Mouse (Mus musculus) MEL-GATA-1-ER (cell line): ENCODE results near the gene Pcca.

Experiments
- DNase-seq: peaks from one replicate; pipeline ENCODE4 v3.0.0-alpha.2; 2012; ENCODE audit warnings: low read depth; ENCODE audit errors: extremely low read depth

Pcca gene

DNA sequence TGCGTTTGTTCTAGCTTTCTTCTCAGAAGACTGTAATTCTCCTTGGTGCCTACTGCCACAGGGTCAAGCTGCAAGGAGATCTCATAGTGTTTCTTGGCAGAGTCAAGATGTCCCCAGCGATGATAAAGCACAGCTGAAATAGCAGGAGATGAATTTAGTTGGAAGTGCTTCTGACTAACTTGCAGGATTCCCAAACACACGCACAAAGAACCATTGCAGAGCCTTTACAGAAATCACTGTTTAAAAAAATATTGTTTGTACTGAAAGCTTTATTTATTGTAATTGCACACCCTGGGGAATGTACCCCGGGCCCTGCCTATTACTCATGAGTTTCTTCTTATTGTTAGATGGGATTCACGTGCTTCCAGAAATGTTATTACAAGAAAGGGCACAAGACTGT, 385.9 kb downstream of the Pcca start:
- no peak for DNase-seq

DNA sequence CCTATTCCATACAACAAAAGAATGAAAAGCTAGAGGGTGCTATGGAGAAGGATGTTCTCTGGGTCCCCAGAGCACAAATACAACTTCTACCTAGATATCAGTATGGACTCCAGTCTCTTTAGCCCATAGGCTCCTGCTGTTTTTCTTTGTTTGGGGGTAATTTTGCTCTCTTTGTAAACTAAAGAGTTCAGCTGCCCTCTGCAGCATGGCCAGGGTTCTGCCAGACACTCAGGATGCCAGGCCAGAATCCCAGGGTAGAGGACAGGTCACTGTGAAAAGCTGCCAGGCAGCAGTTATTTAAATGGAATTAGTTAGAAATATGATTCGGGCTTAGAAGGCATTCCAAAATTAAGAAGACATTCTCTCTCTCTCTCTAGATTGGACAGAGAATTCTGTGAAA, 402.3 kb downstream of the Pcca start:
- no peak for DNase-seq
